Mouse (Mus musculus) E14TG2a.4 (cell line): ENCODE data around the gene Gm20388.

ENCODE experiments used
- CTCF ChIP-seq: conservative IDR thresholded peaks from 2 replicates; pipeline ENCODE4 v1.5.1; 2014; ENCODE audit warnings: low read length
- POU5F1 ChIP-seq: IDR thresholded peaks from 2 replicates; pipeline ENCODE4 v1.6.1; 2014; ENCODE audit warnings: low read length, borderline replicate concordance

DNA sequence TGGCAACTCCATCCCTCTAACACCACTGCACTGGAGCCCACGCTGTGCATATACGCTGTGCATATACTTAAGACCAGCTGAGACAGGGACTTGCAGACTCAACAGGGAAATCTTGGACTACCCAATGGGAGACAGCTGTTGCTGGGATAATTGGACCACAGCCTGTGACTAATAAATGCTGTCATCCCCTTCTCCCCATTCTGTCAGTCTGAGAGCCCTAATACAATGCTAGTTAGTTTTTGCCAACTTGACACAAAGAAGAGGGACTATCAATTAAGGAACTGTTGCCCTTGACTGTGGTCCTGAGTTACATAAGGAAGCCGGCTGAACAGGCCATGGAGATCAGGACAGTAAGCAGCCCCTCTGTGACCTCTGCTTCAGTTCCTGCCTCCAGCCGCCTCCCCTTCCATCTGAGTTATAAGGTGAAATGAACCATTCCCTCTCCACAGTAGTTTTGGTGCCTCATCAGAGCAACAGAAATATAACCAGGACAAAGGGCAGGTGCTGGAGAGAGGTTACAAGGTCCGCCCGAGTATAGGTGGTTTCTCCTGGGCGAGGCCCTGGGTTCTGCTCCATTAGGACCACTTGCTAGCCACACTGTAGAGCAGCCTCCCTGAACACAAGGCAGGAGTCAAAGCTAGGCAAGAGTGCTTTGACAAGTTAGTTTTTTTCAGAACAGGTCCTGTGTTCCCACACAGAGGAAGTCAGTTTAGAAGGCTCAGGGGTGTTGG is 745.8 kb downstream of the Gm20388 start:
- TF ChIP-seq CTCF = no peak
- no peak for TF ChIP-seq POU5F1
